Mouse (Mus musculus): Measurements from ENCODE around the gene Fancb. TPM values are rescaled to one million over a fixed set of nuclear protein-coding genes. Genes with fewer than 3 reads are reported as not detected.

Gene Fancb
- 9.6 and 10.0 TPM in 2 replicates for polyA plus RNA-seq (2014; fragmentation: Nextera tagmentation; extraction: Ambion mirVana)

- Histone ChIP-seq H3K36me3 (ENCODE audit: control insufficient read depth, insufficient read depth, low read length) (no peaks in the 10 kb centered on the region), H3K9ac (ENCODE audit: low read length) (peak within 1 kb of the TSS; percentile 55), H3K27ac (ENCODE audit: low read depth, low read length) (no peak within 1 kb of the TSS), H3K4me1 (ENCODE audit: control insufficient read depth, insufficient read depth, low read length) (no peaks in the 10 kb centered on the region; the same call in 1 of the 2 replicates), H3K9me3 (ENCODE audit: control insufficient read depth, low read length) (no peaks in the 10 kb centered on the region), H3K27me3 (ENCODE audit: control insufficient read depth, insufficient read depth, low read length) (no peaks in the 10 kb centered on the region), H3K4me2 (ENCODE audit: low read depth) (peak within 1 kb of the TSS; percentile 42), H3K4me3 (ENCODE audit: low read depth, low read length) (peak within 1 kb of the TSS; percentile 52)
- 17% methylated on average over 22 of the region's 26 CpGs for WGBS
- ATAC-seq (ENCODE audit: insufficient read depth, low FRiP score, low TSS enrichment): peak; percentile 99
- DNase-seq (ENCODE audit: low spot score): peak; percentile 83
Measured at GRCm38 (mm10) chrX:164980193-164980775, at the start of gene Fancb, which contains the start of gene Mospd2. Fancb (plus strand) TSS chrX:164980592. Mospd2 (minus strand) TSS chrX:164980375.

DNA sequence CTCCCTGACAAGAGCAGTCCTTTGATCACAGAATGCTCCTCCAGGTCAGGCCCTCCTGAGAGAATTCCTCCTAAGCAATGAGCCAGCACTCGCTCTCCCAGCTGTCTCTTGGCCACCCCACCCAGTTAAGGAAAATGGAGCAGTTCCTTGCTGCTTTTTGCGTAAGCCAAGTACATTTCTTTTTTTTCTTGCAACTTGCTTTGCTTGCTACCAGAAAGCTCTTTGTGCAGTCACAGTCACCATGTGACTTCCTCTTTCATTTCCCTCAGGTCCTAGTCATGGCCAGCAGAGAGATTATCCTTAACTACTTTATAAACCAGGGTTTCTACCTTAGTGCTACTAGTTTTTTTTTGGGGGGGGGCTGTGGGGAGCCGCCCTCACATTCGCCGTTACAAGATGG lies 38.9 kb upstream of the Fancb start:
- DNase-seq (ENCODE audit: low spot score) (no peak), ATAC-seq (ENCODE audit: insufficient read depth, low FRiP score, low TSS enrichment) (no peak)
- H3K36me3 ChIP-seq (ENCODE audit: control insufficient read depth, insufficient read depth, low read length): no peaks in the 10 kb centered on the region
- WGBS: 90% methylated on average over 5 of the region's 5 CpGs
- H3K4me3 ChIP-seq (ENCODE audit: low read depth, low read length): no peak overlapping the region
- no peaks in the 10 kb centered on the region for H3K4me1 ChIP-seq (ENCODE audit: control insufficient read depth, insufficient read depth, low read length)
- H3K4me2 ChIP-seq (ENCODE audit: low read depth): no peak overlapping the region
- H3K9ac ChIP-seq (ENCODE audit: low read length): no peak overlapping the region
- H3K27ac ChIP-seq (ENCODE audit: low read depth, low read length): no peak overlapping the region
- no peaks in the 10 kb centered on the region for H3K27me3 ChIP-seq (ENCODE audit: control insufficient read depth, insufficient read depth, low read length)
- H3K9me3 ChIP-seq (ENCODE audit: control insufficient read depth, low read length): no peaks in the 10 kb centered on the region

- 51% methylated on average over 11 of the region's 11 CpGs for WGBS
- Histone ChIP-seq H3K9me3 (ENCODE audit: control insufficient read depth, low read length) (no peaks in the 10 kb centered on the region), H3K36me3 (ENCODE audit: control insufficient read depth, insufficient read depth, low read length) (no peaks in the 10 kb centered on the region), H3K4me1 (ENCODE audit: control insufficient read depth, insufficient read depth, low read length) (no peaks in the 10 kb centered on the region), H3K4me2 (ENCODE audit: low read depth) (no peak overlapping the region), H3K27me3 (ENCODE audit: control insufficient read depth, insufficient read depth, low read length) (no peaks in the 10 kb centered on the region), H3K9ac (ENCODE audit: low read length) (no peak overlapping the region), H3K4me3 (ENCODE audit: low read depth, low read length) (no peak overlapping the region), H3K27ac (ENCODE audit: low read depth, low read length) (no peak overlapping the region)
- no peak for ATAC-seq (ENCODE audit: insufficient read depth, low FRiP score, low TSS enrichment)
- DNase-seq (ENCODE audit: low spot score): no peak
Measured at GRCm38 (mm10) chrX:164951858-164952576, 28.4 kb upstream of the Fancb start.

- Histone ChIP-seq H3K4me3 (ENCODE audit: low read depth, low read length) (no peak overlapping the region), H3K9me3 (ENCODE audit: control insufficient read depth, low read length) (no peaks in the 10 kb centered on the region)
Measured at GRCm38 (mm10) chrX:164952601-164953375, 27.6 kb upstream of the Fancb start.

DNA sequence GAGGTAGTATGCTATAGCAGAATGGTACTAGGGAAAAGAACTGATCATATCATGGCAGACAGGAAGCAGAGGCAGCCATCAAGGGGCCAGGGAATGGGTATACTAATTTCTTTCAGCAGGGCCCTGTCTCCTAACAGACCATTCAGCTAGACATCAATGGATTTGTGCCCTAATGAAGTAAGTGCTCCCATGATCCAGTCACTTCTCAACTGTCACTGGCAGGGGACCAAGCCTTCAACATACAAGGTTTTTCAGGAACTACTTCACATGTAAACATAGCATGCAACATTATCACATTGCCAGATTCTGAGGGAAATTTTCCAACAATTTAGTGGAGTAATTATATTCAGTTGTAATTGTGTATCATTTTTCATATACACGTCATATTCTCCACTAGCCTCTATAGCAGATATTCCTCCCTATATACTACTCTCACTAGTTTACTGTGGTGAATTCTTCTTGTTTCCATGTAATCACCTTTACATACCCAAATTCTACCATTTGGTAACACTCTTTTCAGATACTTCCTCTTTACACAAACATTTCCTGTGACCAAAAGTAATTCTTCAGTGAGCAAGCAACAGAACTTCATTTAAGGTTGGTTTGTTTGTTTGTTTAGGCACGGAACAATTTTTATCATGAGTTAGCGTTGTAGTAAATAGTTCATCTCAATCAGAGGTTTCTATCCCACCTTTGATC lies 14.5 kb upstream of the Fancb start:
- H3K4me1 ChIP-seq (ENCODE audit: control insufficient read depth, insufficient read depth, low read length): no peaks in the 10 kb centered on the region
- H3K4me3 ChIP-seq (ENCODE audit: low read depth, low read length): no peak overlapping the region
- ATAC-seq (ENCODE audit: insufficient read depth, low FRiP score, low TSS enrichment) (no peak), DNase-seq (ENCODE audit: low spot score) (no peak)
- H3K9me3 ChIP-seq (ENCODE audit: control insufficient read depth, low read length): no peaks in the 10 kb centered on the region
- H3K9ac ChIP-seq (ENCODE audit: low read length): no peak overlapping the region
- 92% methylated on average over 3 of the region's 3 CpGs for WGBS
- H3K4me2 ChIP-seq (ENCODE audit: low read depth): no peak overlapping the region
- H3K36me3 ChIP-seq (ENCODE audit: control insufficient read depth, insufficient read depth, low read length): no peaks in the 10 kb centered on the region
- no peaks in the 10 kb centered on the region for H3K27me3 ChIP-seq (ENCODE audit: control insufficient read depth, insufficient read depth, low read length)
- no peak overlapping the region for H3K27ac ChIP-seq (ENCODE audit: low read depth, low read length)

More at GRCm38 (mm10) chrX:164952601-164953375, 27.6 kb upstream of the Fancb start:
- Histone ChIP-seq H3K9ac (ENCODE audit: low read length) (no peak overlapping the region), H3K27me3 (ENCODE audit: control insufficient read depth, insufficient read depth, low read length) (no peaks in the 10 kb centered on the region), H3K4me2 (ENCODE audit: low read depth) (no peak overlapping the region), H3K27ac (ENCODE audit: low read depth, low read length) (no peak overlapping the region), H3K36me3 (ENCODE audit: control insufficient read depth, insufficient read depth, low read length) (no peaks in the 10 kb centered on the region), H3K4me1 (ENCODE audit: control insufficient read depth, insufficient read depth, low read length) (no peaks in the 10 kb centered on the region)
- no peak for ATAC-seq (ENCODE audit: insufficient read depth, low FRiP score, low TSS enrichment)
- no peak for DNase-seq (ENCODE audit: low spot score)
- 73% methylated on average over 5 of the region's 5 CpGs for WGBS

DNA sequence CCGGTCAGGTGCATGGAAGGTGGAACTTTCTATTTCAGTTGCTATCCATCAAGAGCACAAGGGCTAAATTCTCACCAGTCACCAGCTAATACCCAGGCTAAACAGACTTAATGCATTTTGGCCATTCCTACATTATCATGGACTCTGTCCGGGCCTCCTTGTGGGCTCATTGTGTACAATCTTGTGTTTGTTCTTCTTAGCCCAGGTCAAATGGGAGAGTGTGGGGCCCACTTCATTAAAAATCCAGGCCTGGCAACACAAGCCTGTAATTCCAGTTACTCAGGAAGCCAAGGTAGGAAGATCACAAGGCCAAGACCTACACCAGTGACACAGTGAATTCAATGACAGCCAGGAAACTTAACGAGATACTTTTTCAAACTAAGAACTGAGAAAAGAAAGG lies 9.2 kb upstream of the Fancb start:
- Histone ChIP-seq H3K27me3 (ENCODE audit: control insufficient read depth, insufficient read depth, low read length) (no peaks in the 10 kb centered on the region), H3K4me3 (ENCODE audit: low read depth, low read length) (no peak overlapping the region), H3K4me2 (ENCODE audit: low read depth) (no peak overlapping the region), H3K4me1 (ENCODE audit: control insufficient read depth, insufficient read depth, low read length) (no peaks in the 10 kb centered on the region), H3K36me3 (ENCODE audit: control insufficient read depth, insufficient read depth, low read length) (no peaks in the 10 kb centered on the region), H3K9me3 (ENCODE audit: control insufficient read depth, low read length) (no peaks in the 10 kb centered on the region), H3K27ac (ENCODE audit: low read depth, low read length) (no peak overlapping the region), H3K9ac (ENCODE audit: low read length) (no peak overlapping the region)
- ATAC-seq (ENCODE audit: insufficient read depth, low FRiP score, low TSS enrichment) (no peak), DNase-seq (ENCODE audit: low spot score) (no peak)
- 93% methylated on average over 3 of the region's 3 CpGs for WGBS

DNA sequence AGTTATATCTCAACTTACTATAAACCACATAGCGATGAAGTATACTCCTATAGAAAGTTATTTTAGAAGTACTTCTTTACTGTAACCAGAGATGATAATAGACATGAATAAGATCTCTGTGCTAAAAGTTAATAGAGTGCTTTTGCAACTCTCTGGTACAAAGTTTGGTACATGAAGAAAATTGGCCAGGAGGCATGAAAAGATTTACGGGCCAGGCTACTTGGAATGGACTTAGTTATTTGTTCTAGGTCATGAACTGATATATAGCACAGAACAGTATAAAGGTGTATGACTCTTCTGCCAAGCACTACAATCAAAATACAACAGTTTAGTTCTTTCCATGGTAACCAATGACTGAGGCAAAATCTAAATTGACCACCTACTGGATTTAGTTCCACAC lies 1.5 kb upstream of the Fancb start:
- no peaks in the 10 kb centered on the region for H3K27me3 ChIP-seq (ENCODE audit: control insufficient read depth, insufficient read depth, low read length)
- H3K9me3 ChIP-seq (ENCODE audit: control insufficient read depth, low read length): no peaks in the 10 kb centered on the region
- no peak for ATAC-seq (ENCODE audit: insufficient read depth, low FRiP score, low TSS enrichment)
- no peak for DNase-seq (ENCODE audit: low spot score)
- H3K4me1 ChIP-seq (ENCODE audit: control insufficient read depth, insufficient read depth, low read length): no peaks in the 10 kb centered on the region; the same call in 1 of the 2 replicates
- H3K4me3 ChIP-seq (ENCODE audit: low read depth, low read length): no peak overlapping the region
- WGBS: 95% methylated on average over 2 of the region's 2 CpGs
- H3K36me3 ChIP-seq (ENCODE audit: control insufficient read depth, insufficient read depth, low read length): no peaks in the 10 kb centered on the region
- peak overlapping the region; percentile 38; the same call in 1 of the 2 replicates for H3K4me2 ChIP-seq (ENCODE audit: low read depth)
- H3K27ac ChIP-seq (ENCODE audit: low read depth, low read length): no peak overlapping the region
- no peak overlapping the region for H3K9ac ChIP-seq (ENCODE audit: low read length)

DNA sequence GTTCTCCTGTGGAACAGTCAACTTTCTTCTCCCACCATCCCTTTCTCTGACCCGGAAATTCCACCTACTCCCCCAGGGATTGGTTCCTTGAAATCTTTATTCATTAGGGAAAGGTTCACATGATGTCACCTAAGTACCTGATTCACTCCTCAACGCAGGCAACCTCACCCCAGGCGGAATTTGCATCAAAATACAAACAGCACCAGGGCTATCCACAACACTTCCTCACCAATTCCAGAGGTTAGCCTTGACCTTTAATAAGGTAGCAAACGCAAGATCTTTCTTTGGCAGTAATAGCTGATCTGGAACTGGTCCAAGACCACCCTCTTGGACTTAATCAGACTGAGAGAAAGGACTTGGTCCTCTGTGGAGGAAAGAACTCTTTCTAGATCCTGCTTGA lies 22.7 kb downstream of the Fancb start:
- Histone ChIP-seq H3K27ac (ENCODE audit: low read depth, low read length) (no peak overlapping the region), H3K4me1 (ENCODE audit: control insufficient read depth, insufficient read depth, low read length) (no peaks in the 10 kb centered on the region), H3K9ac (ENCODE audit: low read length) (no peak overlapping the region), H3K9me3 (ENCODE audit: control insufficient read depth, low read length) (no peaks in the 10 kb centered on the region), H3K4me2 (ENCODE audit: low read depth) (no peak overlapping the region), H3K4me3 (ENCODE audit: low read depth, low read length) (no peak overlapping the region), H3K36me3 (ENCODE audit: control insufficient read depth, insufficient read depth, low read length) (no peaks in the 10 kb centered on the region), H3K27me3 (ENCODE audit: control insufficient read depth, insufficient read depth, low read length) (no peaks in the 10 kb centered on the region)
- ATAC-seq (ENCODE audit: insufficient read depth, low FRiP score, low TSS enrichment) (no peak), DNase-seq (ENCODE audit: low spot score) (no peak)
- 37% methylated on average over 4 of the region's 4 CpGs for WGBS
